Mouse (Mus musculus) forebrain, embryonic 12.5 days (tissue): ENCODE results near the gene Wdr31. TPM values are rescaled to one million over a fixed set of nuclear protein-coding genes. Genes with fewer than 3 reads are reported as not detected.

Source experiments
- ATAC-seq: fragments of 200-750 bp; cut with Nextera tagmentation; 2 replicates; pipeline ENCODE4 v1.8.0; 2017; ENCODE audit warnings: moderate TSS enrichment; ENCODE audit not compliant: low FRiP score
- H3K27ac ChIP-seq: fragments of 300-500 bp; sonication (generic); 2 replicates; pipeline ENCODE4 v1.5.1; 2016; ENCODE audit warnings: mild to moderate bottlenecking
- H3K27me3 ChIP-seq: fragments of 300-500 bp; sonication (generic); 2 replicates; pipeline ENCODE4 v1.6.1; 2016; ENCODE audit warnings: mild to moderate bottlenecking
- H3K36me3 ChIP-seq: fragments of 300-500 bp; sonication (generic); replicated peaks from 2 replicates; pipeline ENCODE4 v1.6.1; 2016; ENCODE audit warnings: mild to moderate bottlenecking
- H3K4me1 ChIP-seq: fragments of 300-500 bp; sonication (generic); 2 replicates; pipeline ENCODE4 v1.6.1; 2016
- H3K4me2 ChIP-seq: fragments of 300-500 bp; sonication (generic); 2 replicates; pipeline ENCODE4 v1.6.1; 2016; ENCODE audit warnings: mild to moderate bottlenecking, moderate library complexity
- H3K4me3 ChIP-seq: fragments of 300-500 bp; sonication (generic); replicated peaks from 2 replicates; pipeline ENCODE4 v1.5.1; 2016; ENCODE audit warnings: mild to moderate bottlenecking
- H3K9ac ChIP-seq: fragments of 300-500 bp; sonication (generic); 2 replicates; pipeline ENCODE4 v1.6.1; 2016; ENCODE audit warnings: mild to moderate bottlenecking
- H3K9me3 ChIP-seq: fragments of 300-500 bp; sonication (generic); 2 replicates; pipeline ENCODE4 v1.6.1; 2016
- WGBS: fragments of 180-500 bp; shearing (Covaris S2); methylation state at CpG from one replicate; pipeline ENCODE4 v1.1.7; 2016; 5-methylcytosine and 5-hydroxymethylcytosine counted together
- polyA plus RNA-seq: library from polyadenylated mRNA; unstranded; fragments of >200 nt; fragmentation: Nextera tagmentation; extraction: Ambion mirVana; gene quantifications from 2 replicates; pipeline ENCODE4 v1.2.1, GENCODE M21; 2016

Gene Wdr31
- 11.9 and 14.8 TPM in 2 replicates for polyA plus RNA-seq

DNA sequence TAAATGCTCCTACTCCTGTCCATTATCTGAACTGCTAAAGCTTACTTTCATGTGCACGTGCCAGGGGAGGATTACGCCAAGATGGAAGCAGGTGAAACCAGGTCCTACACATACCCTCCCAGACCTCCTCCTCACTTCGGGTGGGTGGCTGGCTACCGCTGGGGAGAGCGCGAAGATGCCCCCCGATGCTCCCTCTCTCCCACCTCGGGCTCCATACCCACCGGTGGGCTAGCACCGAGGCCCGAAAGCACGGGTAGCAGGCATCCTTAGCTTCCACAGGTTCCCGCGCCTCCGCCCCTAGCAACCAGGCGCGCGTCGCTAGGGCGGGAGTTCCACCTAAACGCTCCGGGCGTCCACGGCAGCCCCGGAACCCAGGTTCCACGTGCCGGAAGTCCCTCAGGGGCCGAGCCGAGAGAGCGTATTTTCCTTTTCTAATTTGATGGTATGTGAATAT, at the start of gene Wdr31:
Gene Wdr31 (minus strand): TSS at position 299 of the 454 bp plus-strand sequence.
- no peak within 1 kb of the TSS for H3K27ac ChIP-seq
- under 1% methylated on average over 30 of the region's 30 CpGs for WGBS

DNA sequence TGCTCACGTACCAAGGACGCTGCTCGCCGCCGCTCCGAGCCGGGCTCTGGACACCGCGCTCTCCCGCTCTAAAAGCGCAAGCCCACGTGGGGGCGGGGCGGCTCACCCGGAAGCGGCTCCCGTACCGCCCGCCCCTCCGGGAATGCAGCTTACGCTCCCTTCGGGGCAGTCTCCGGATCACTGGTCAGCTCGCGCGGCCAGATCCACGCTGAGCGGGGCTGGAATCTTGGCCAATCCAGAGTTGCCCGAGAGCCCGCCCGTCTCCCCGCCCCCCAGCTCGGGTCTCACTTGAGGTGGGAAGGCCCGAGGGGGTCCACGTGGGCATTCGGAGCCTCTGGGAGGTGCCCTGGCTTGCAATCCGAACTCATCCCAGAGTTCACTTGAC, 49.1 kb upstream of the Wdr31 start, which contains the start of gene Alad:
Gene Alad (minus strand): TSS at position 70 of the 385 bp plus-strand sequence.
- Histone ChIP-seq H3K36me3 (peaks cover 14% of the 10 kb centered on the region), H3K4me1 (peaks cover 38% of the 10 kb centered on the region), H3K27ac (peak within 1 kb of the TSS; percentile 79), H3K4me2 (peak within 1 kb of the TSS; percentile 75), H3K27me3 (no peaks in the 10 kb centered on the region), H3K9ac (peak within 1 kb of the TSS; percentile 75), H3K9me3 (no peaks in the 10 kb centered on the region), H3K4me3 (peak within 1 kb of the TSS; percentile 76)
- WGBS: 1% methylated on average over 37 of the region's 37 CpGs
- peak; percentile 93 for ATAC-seq

More for the DNA sequence above, at the start of gene Wdr31:
- Histone ChIP-seq H3K36me3 (no peaks in the 10 kb centered on the region), H3K4me3 (peak within 1 kb of the TSS; percentile 54), H3K9ac (peak within 1 kb of the TSS; percentile 56), H3K27me3 (0 out of 2 replicates have a peak, but pooled peaks cover 5% of the 10 kb centered on the region), H3K4me2 (peak within 1 kb of the TSS; percentile 62), H3K4me1 (no peaks in the 10 kb centered on the region), H3K9me3 (no peaks in the 10 kb centered on the region)
- peak; percentile 94 for ATAC-seq

DNA sequence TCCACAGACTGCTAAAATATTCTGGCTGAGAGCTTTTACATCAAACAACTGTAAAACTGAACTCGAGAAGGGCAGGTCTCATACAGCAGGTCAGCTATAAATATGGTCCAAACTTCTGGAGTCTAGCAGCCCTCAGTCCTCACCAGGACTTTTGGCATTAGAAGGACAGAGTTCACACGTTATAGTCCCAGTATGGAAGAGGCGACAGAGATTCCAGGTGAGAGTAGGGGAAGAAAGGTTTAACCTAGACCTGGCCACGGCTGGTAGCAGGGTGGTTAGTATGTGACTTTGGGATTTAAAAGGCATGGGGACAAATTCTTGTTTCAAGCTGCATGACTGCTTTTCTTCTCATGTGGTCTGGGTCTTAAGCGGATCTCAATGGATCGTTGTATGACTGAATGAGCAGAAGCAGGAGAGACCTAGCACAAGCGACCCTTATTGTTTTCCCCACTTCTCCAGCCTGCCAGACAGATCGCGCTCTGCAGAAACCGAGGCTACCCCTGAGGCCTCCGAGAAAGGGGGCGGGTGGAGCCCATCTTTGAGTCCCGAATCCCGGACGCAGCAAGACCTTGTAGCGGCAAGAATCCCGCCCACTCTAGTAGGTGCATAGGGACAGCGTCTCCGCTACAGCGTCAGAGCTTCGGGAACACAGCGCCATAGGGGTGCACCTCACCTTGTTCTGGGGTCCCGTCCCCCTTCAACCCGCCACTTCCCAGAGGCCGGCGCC, 48.6 kb upstream of the Wdr31 start:
- peak overlapping the region; percentile 79 for H3K27ac ChIP-seq
- peak overlapping the region; percentile 76 for H3K4me3 ChIP-seq
- H3K9me3 ChIP-seq: no peaks in the 10 kb centered on the region
- WGBS: 3% methylated on average over 26 of the region's 26 CpGs
- peak overlapping the region; percentile 75 for H3K9ac ChIP-seq
- H3K27me3 ChIP-seq: no peaks in the 10 kb centered on the region
- H3K4me1 ChIP-seq: peaks cover 34% of the 10 kb centered on the region
- peaks cover 14% of the 10 kb centered on the region for H3K36me3 ChIP-seq
- peak; percentile 80 for ATAC-seq
- H3K4me2 ChIP-seq: peak overlapping the region; percentile 75

DNA sequence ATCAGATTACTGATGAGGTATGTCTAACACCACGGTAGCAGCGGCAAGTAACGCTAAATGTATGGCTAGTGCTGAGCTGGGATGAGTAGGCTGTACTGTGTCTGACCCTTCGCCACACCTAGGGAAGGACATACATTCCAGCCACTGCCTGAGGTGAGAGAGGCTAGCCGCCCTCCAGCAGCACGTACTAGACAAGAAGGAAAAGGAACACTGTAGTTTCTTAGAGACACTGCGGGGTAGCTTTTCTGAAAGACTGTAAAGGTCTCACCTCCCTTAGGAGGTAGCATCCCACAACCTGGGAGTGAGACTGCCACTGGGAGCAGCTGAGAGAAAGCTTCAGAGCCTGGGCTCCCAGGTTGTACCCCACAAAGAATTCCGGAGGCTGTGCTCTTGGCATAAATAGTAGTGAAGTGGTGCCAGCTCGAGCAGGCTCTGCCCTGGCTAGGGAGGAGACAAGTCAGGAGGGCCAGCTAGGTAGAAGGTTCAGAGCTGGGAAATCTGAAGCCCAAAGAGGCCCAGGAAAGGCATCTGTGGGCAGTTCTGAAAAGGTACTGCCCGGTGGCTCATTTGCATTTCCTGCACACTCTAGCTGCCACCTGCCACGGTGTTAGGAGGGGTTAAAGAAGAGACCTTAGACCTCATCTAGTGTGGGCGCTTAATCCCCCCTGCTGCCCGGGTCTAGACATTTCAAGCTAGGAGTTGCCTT, 47.9 kb upstream of the Wdr31 start:
- ATAC-seq: no peak
- WGBS: 52% methylated on average over 13 of the region's 13 CpGs
- H3K27ac ChIP-seq: no peak overlapping the region
- no peaks in the 10 kb centered on the region for H3K9me3 ChIP-seq
- peak overlapping the region; percentile 75 for H3K9ac ChIP-seq
- peak overlapping the region; percentile 75 for H3K4me2 ChIP-seq
- H3K4me3 ChIP-seq: peak overlapping the region; percentile 76
- no peaks in the 10 kb centered on the region for H3K27me3 ChIP-seq
- peaks cover 27% of the 10 kb centered on the region for H3K4me1 ChIP-seq
- peaks cover 17% of the 10 kb centered on the region for H3K36me3 ChIP-seq

DNA sequence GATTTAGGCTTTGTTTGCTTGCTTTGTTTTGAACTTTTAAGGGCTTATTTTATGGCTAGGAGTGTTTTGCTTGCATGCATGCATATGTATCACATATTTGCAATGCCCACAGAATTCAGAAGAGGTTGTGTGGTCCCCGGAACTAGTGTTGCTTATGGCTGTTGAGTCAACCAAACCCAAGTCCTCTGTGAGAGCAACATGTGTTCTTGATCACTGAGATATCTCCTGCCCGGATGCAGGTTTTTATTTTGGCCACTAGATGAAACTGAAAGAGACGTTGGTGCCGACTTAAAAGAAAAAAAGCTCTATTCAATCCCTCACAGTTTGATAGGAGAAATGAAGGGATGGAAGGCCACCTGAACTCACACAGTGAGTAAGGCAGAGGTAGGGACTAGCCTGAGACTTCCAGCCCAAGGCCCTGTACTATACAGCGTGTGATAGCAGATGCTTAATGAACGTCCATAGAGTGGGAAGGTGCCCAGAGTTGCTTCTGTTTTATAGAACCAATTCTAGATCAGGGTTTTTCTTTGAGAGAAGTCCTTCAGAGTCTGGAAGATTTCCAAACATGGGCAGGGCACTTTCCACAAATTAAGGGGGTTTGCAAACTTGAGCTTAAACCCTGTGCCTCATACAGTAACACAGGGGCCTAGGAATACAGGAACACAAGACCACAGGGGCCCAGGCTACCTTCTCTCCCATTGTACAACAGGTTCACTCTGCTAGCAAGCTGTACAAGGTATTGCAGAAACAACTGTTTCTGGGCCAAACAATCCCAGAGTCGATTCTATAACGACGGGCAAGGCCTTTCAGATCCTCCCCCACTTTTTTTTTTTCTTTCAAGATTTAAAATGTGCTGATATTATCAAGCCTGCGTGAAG, 47.1 kb upstream of the Wdr31 start:
- Histone ChIP-seq H3K27me3 (no peaks in the 10 kb centered on the region), H3K9me3 (no peaks in the 10 kb centered on the region), H3K27ac (no peak overlapping the region), H3K4me3 (no peak overlapping the region), H3K4me1 (peaks cover 26% of the 10 kb centered on the region), H3K36me3 (peaks cover 16% of the 10 kb centered on the region), H3K4me2 (peak overlapping the region; percentile 75; the same call in 1 of the 2 replicates), H3K9ac (no peak overlapping the region)
- WGBS: 84% methylated on average over 10 of the region's 10 CpGs
- ATAC-seq: no peak

DNA sequence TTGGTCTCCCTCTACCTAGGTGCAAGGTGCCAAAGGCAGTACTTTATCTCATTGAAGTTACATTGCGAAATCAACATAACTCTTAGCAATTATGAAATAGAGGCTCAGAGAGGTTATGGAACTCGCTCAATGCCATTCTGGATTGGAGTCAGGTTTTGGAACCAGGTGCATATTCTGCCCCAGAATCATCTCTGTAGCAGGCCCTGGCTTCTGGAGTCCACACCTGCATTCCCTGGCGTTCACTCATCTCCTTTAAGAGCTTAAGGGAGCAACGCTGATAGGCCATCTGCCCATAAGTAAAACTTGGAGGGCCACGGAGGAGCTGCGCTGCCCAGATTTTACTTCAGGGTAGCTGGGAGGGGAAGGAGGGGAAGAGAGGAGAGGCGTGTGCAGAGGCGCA, 46.4 kb upstream of the Wdr31 start:
- H3K4me1 ChIP-seq: peaks cover 26% of the 10 kb centered on the region
- H3K36me3 ChIP-seq: peaks cover 18% of the 10 kb centered on the region
- no peak for ATAC-seq
- H3K27me3 ChIP-seq: no peaks in the 10 kb centered on the region
- no peak overlapping the region for H3K27ac ChIP-seq
- H3K9me3 ChIP-seq: no peaks in the 10 kb centered on the region
- H3K4me2 ChIP-seq: no peak overlapping the region
- WGBS: 87% methylated on average over 8 of the region's 8 CpGs
- H3K9ac ChIP-seq: no peak overlapping the region
- no peak overlapping the region for H3K4me3 ChIP-seq

DNA sequence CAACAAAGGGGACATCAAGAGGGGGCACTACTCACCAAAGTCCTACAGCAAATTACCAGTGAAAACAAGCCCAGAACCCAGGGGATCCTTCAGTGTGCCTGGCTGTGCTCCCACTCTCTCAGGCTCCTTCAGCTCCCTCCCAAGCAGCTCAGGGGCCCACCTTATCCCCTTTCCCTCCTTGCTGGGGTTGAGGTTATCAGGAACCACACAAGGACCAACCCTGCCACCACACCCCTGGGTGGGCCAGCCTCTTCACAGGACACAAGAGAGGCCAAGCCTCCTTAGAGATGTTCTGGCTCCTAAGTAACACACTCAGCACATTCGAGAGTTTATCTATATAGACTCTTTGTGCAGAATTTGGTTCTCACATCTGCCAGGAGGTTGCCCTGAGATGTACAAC, 45.9 kb upstream of the Wdr31 start:
- WGBS: 89% methylated on average over 1 of the region's 1 CpGs
- H3K4me3 ChIP-seq: no peak overlapping the region

DNA sequence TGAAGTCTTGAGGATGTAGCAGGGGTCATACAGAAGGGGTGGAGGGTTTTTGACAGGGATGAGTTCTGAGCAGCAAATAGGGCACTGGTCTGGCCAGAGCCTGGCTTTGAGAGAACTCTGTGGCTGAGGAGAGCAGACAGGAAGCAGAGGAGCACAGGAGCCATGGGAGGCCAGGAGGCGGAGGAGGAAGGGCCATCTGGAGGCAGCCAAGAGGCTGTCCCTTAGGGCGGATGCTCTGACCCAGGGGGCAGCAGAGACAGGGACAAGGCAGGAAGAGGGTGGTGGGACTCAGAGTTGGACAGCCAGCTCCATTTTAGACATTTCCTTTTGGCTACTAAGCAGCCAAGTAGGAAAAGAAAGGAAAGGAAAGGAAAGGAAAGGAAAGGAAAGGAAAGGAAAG, 45.4 kb upstream of the Wdr31 start:
- Histone ChIP-seq H3K27ac (no peak overlapping the region), H3K4me3 (no peak overlapping the region), H3K27me3 (no peaks in the 10 kb centered on the region), H3K9me3 (no peaks in the 10 kb centered on the region), H3K4me2 (no peak overlapping the region), H3K9ac (no peak overlapping the region), H3K4me1 (peaks cover 26% of the 10 kb centered on the region), H3K36me3 (peaks cover 27% of the 10 kb centered on the region)
- no peak for ATAC-seq
- WGBS: 50% methylated on average over 2 of the region's 2 CpGs

More for the DNA sequence above, 45.9 kb upstream of the Wdr31 start:
- Histone ChIP-seq H3K27ac (no peak overlapping the region), H3K9me3 (no peaks in the 10 kb centered on the region), H3K4me1 (peaks cover 26% of the 10 kb centered on the region), H3K4me2 (no peak overlapping the region), H3K27me3 (no peaks in the 10 kb centered on the region), H3K36me3 (peaks cover 22% of the 10 kb centered on the region), H3K9ac (no peak overlapping the region)
- no peak for ATAC-seq

DNA sequence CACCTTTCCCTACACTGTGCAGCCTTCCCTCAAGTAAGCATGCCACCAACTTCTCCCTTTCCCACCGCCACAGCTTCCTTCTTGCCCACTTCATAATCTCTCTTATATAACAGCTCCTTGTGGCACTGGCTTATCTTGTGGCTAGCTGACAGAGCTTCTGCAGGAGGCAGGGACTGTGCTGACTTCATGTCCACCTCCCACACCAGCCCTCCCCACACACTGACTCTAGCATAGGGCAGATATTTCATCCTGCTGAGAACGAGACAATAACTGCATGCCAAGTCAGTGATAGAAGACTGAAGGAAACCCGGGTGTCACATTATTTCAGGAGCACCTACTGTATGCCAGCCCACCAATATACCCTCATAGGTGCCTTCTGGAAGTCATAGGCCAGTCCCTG, 44.8 kb upstream of the Wdr31 start:
- no peaks in the 10 kb centered on the region for H3K9me3 ChIP-seq
- H3K36me3 ChIP-seq: peaks cover 33% of the 10 kb centered on the region
- no peak overlapping the region for H3K27ac ChIP-seq
- WGBS: 91% methylated on average over 3 of the region's 3 CpGs
- H3K4me1 ChIP-seq: peaks cover 25% of the 10 kb centered on the region
- ATAC-seq: no peak
- no peak overlapping the region for H3K9ac ChIP-seq
- no peak overlapping the region for H3K4me3 ChIP-seq
- no peak overlapping the region for H3K4me2 ChIP-seq
- H3K27me3 ChIP-seq: no peaks in the 10 kb centered on the region

DNA sequence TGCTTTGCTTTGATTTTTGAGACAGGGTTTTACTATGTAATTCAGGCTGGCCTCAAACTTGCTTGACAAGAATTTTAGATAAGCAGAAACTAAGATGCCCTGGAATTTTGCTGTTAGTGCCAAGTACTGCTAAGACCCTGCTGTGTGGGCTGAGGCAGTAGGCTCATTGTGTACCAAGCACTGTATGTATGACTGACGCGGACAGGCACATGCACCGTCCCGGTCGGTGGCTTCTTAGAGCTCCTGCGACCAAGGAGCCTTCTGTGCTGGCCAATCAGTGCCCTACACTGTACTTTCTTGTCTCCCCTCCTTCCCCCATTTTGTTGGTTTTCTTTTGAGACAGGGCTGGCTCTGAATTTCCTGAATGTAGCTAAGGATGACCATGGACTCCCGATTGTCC, 44.3 kb upstream of the Wdr31 start:
- no peak for ATAC-seq
- WGBS: 89% methylated on average over 7 of the region's 7 CpGs
- no peak overlapping the region for H3K27ac ChIP-seq
- no peak overlapping the region for H3K4me3 ChIP-seq
- no peak overlapping the region for H3K4me2 ChIP-seq
- H3K9me3 ChIP-seq: no peaks in the 10 kb centered on the region
- no peak overlapping the region for H3K9ac ChIP-seq
- peaks cover 20% of the 10 kb centered on the region for H3K4me1 ChIP-seq
- H3K27me3 ChIP-seq: no peaks in the 10 kb centered on the region
- H3K36me3 ChIP-seq: peaks cover 38% of the 10 kb centered on the region

DNA sequence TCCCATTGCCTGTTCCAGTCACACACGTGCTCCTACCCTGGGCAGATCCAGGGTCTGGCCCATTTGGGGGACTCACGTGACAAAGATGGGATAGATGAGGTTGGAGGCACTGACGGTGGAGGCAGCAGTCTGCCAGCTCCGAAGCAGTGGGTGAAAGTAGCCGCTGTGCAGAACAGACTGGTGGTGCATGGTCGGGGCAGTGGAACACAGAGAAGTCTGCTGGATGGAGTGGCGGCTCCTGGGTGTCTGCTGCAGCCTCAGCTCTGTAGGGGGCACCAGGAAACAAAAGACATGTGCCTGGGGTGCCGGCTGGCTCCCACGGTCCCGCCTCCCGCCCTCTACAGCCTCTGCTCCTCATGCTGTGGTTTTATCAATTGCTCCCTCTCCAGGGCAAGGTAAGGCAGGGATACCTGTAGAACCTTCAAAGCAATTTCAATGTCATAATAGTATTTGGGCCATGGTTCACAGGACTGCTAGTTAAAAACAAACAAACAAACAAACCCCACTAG, 43.4 kb upstream of the Wdr31 start:
- H3K27ac ChIP-seq: no peak overlapping the region
- H3K36me3 ChIP-seq: peaks cover 48% of the 10 kb centered on the region
- H3K4me1 ChIP-seq: peaks cover 16% of the 10 kb centered on the region
- no peak overlapping the region for H3K4me2 ChIP-seq
- H3K9ac ChIP-seq: no peak overlapping the region
- WGBS: 54% methylated on average over 11 of the region's 11 CpGs
- no peaks in the 10 kb centered on the region for H3K27me3 ChIP-seq
- no peaks in the 10 kb centered on the region for H3K9me3 ChIP-seq
- H3K4me3 ChIP-seq: no peak overlapping the region
- ATAC-seq: no peak

DNA sequence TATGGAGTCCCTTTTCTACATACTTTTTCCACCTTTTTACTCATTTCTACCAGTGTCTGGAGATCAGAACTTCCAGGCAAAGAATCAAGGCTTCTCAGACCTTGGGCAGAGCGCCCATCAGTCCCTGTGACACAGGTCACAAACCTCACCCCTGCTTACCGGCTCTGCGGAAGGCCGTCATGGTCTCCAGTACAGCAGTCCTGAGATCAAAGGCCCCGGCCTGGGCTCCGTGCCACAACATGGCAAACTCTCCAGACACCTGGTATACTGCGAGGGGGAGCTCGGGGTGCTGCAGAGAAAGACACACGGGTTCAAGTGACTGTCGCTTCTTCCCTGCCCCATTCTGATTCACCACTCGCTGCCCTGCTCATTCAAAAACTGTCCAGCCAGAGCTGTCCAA, 39.2 kb upstream of the Wdr31 start:
- ATAC-seq: no peak
- Histone ChIP-seq H3K4me3 (no peak overlapping the region), H3K27me3 (no peaks in the 10 kb centered on the region), H3K27ac (no peak overlapping the region), H3K4me2 (no peak overlapping the region), H3K4me1 (no peaks in the 10 kb centered on the region), H3K9me3 (no peaks in the 10 kb centered on the region), H3K9ac (no peak overlapping the region), H3K36me3 (peaks cover 66% of the 10 kb centered on the region)
- 93% methylated on average over 11 of the region's 11 CpGs for WGBS
